Mouse (Mus musculus): ENCODE results near the gene Brsk2.

The Brsk2 gene

GRCm38 (mm10) chr7:142025926-142026325 lies 76.4 kb downstream of the Brsk2 start:
- DNase-seq (ENCODE audit: extremely low spot score, low spot score): no peak

- no peak for DNase-seq (ENCODE audit: extremely low spot score, low spot score)
Observed at GRCm38 (mm10) chr7:142030073-142030472, 80.5 kb downstream of the Brsk2 start.

- no peak for DNase-seq (ENCODE audit: extremely low spot score, low spot score)
Observed at GRCm38 (mm10) chr7:142034198-142034597, 84.6 kb downstream of the Brsk2 start.

- no peak for DNase-seq (ENCODE audit: extremely low spot score, low spot score)
Observed at GRCm38 (mm10) chr7:142035048-142035811, 85.7 kb downstream of the Brsk2 start.

GRCm38 (mm10) chr7:142037553-142038170 lies 88.1 kb downstream of the Brsk2 start:
- peak; percentile 33 for DNase-seq (ENCODE audit: extremely low spot score, low spot score)

GRCm38 (mm10) chr7:142040756-142041155 lies 91.2 kb downstream of the Brsk2 start:
- no peak for DNase-seq (ENCODE audit: extremely low spot score, low spot score)

GRCm38 (mm10) chr7:142045344-142045743 lies 95.8 kb downstream of the Brsk2 start:
- no peak for DNase-seq (ENCODE audit: extremely low spot score, low spot score)

- DNase-seq (ENCODE audit: extremely low spot score, low spot score): no peak
Observed at GRCm38 (mm10) chr7:142045932-142046331, 96.4 kb downstream of the Brsk2 start.

- no peak for DNase-seq (ENCODE audit: extremely low spot score, low spot score)
Observed at GRCm38 (mm10) chr7:142050536-142050935, 101.0 kb downstream of the Brsk2 start.
